Mouse (Mus musculus) adrenal gland, postnatal 4 days (tissue): ENCODE results near the gene Rnf149. TPM values are rescaled to one million over a fixed set of nuclear protein-coding genes. Genes with fewer than 3 reads are reported as not detected.
A peak's percentile ranks its signal among the peaks of the same experiment; 100 is the strongest.

ENCODE experiments used
- DNase-seq, 2 experiments: peaks; one replicate each; pipeline ENCODE4 v3.0.0; 2021 to 2022; ENCODE audit warnings: low spot score in 2 of 2, mixed read lengths in 2 of 2
- total RNA-seq, 2 experiments: library from RNA; stranded (reverse); gene quantifications; 2 replicates each; pipeline ENCODE4 v1.2.3; 2021

Gene Rnf149
- total RNA-seq, 2 experiments from 2014 or later = 49.6 to 57.4 TPM

GRCm38 (mm10) chr1:39533917-39534316 is 43.3 kb downstream of the Rnf149 start:
- no peak for DNase-seq

- DNase-seq = no peak
Measured at GRCm38 (mm10) chr1:39531036-39531435, 46.2 kb downstream of the Rnf149 start.

GRCm38 (mm10) chr1:39530258-39530943 is 46.8 kb downstream of the Rnf149 start:
- peak; percentile 39 to 54 for DNase-seq

GRCm38 (mm10) chr1:39528319-39528718 is 48.9 kb downstream of the Rnf149 start:
- no peak for DNase-seq

GRCm38 (mm10) chr1:39527432-39527831 is 49.8 kb downstream of the Rnf149 start:
- DNase-seq = peak; percentile 57 to 67

- DNase-seq = no peak
Measured at GRCm38 (mm10) chr1:39526371-39527167, 50.6 kb downstream of the Rnf149 start.

- no peak for DNase-seq
Measured at GRCm38 (mm10) chr1:39525763-39526162, 51.4 kb downstream of the Rnf149 start.

- DNase-seq = no peak
Measured at GRCm38 (mm10) chr1:39522519-39522918, 54.7 kb downstream of the Rnf149 start.

GRCm38 (mm10) chr1:39521326-39521725 is 55.9 kb downstream of the Rnf149 start:
- DNase-seq = no peak

GRCm38 (mm10) chr1:39515303-39515991 is 61.8 kb downstream of the Rnf149 start:
- DNase-seq = no peak

GRCm38 (mm10) chr1:39512183-39512582 is 65.0 kb downstream of the Rnf149 start:
- no peak for DNase-seq

- no peak for DNase-seq
Measured at GRCm38 (mm10) chr1:39511775-39512174, 65.4 kb downstream of the Rnf149 start.

GRCm38 (mm10) chr1:39505600-39505999 is 71.6 kb downstream of the Rnf149 start:
- no peak for DNase-seq

- no peak for DNase-seq
Measured at GRCm38 (mm10) chr1:39504261-39504660, 72.9 kb downstream of the Rnf149 start.

GRCm38 (mm10) chr1:39502817-39503633 is 74.2 kb downstream of the Rnf149 start:
- DNase-seq = no peak

Other genes with a start within 250 kb of the Rnf149 start
- gene Rpl31, start 209.6 kb downstream of the Rnf149 start, total RNA-seq = 1,000 to 10,000 TPM in 1 of 2 experiments, 100 to 1,000 TPM in 1; 986 to 1,037 TPM
- 10 to 100 TPM; 10.1 to 10.8 TPM for gene Tbc1d8, start 98.7 kb downstream of the Rnf149 start, total RNA-seq
- gene Cnot11, start 42.4 kb downstream of the Rnf149 start, total RNA-seq = 10 to 100 TPM; 26.3 to 28.7 TPM
- under 1 TPM; 0.56 to 0.98 TPM for gene Creg2, start 74.1 kb upstream of the Rnf149 start, total RNA-seq
- gene Rfx8, start 143.6 kb upstream of the Rnf149 start, total RNA-seq = under 1 TPM; 0.39 to 0.93 TPM
- not detected for gene Gm3646, start 227.9 kb upstream of the Rnf149 start, total RNA-seq